Mouse (Mus musculus) MEL (cell line): Measurements from ENCODE around the gene Map3k10. TPM values are rescaled to one million over a fixed set of nuclear protein-coding genes. Genes with fewer than 3 reads are reported as not detected.

ENCODE experiments used
- polyA plus RNA-seq, 2 experiments: library from polyadenylated mRNA; stranded (reverse) in 1 of 2; unstranded in 1 of 2; fragments of >175 nt in 1 of 2; fragments of >200 nt in 1 of 2; gene quantifications; 2 replicates each; pipeline versions ENCODE4 v1.2.1 to v1.2.4; 2012; ENCODE audit warnings: low replicate concordance in 2 of 2, low read depth in 1 of 2; ENCODE audit not compliant: insufficient read length in 2 of 2, insufficient read depth in 1 of 2, missing spikeins in 1 of 2
- total RNA-seq: library from RNA; depleted of rRNA; stranded (reverse); fragments of 300-350 nt; gene quantifications from 2 replicates; pipeline ENCODE4 v1.2.3, GENCODE M21; 2012; rRNA removed

The Map3k10 gene
- total and polyA plus RNA-seq, 3 experiments, result 22.0 to 33.3 TPM; not detected in 1

Other genes with a start within 250 kb of the Map3k10 start
- 0.19 and 0.36 TPM in 2 replicates for gene Sptbn4, start 226.9 kb downstream of the Map3k10 start, total RNA-seq
- gene Sptbn4, start 226.9 kb downstream of the Map3k10 start, polyA plus RNA-seq, result under 1 TPM in 1 of 2 experiments, not detected in 1; 0.68 TPM
- 183 and 245 TPM in 2 replicates for gene Blvrb, start 226.6 kb downstream of the Map3k10 start, total RNA-seq
- 100 to 1,000 TPM in 1 of 2 experiments, not detected in 1; 210 TPM for gene Blvrb, start 226.6 kb downstream of the Map3k10 start, polyA plus RNA-seq
- gene Sertad3, start 200.8 kb downstream of the Map3k10 start, total RNA-seq, result 2.0 and 2.4 TPM in 2 replicates
- gene Sertad3, start 200.8 kb downstream of the Map3k10 start, polyA plus RNA-seq, result 1 to 10 TPM in 1 of 2 experiments, not detected in 1; 6.7 TPM
- 9.9 and 12.4 TPM in 2 replicates for gene Sertad1, start 187.7 kb downstream of the Map3k10 start, total RNA-seq
- 10 to 100 TPM in 1 of 2 experiments, not detected in 1; 10.6 TPM for gene Sertad1, start 187.7 kb downstream of the Map3k10 start, polyA plus RNA-seq
- 0.39 TPM in 2 replicates for gene Prx, start 175.3 kb downstream of the Map3k10 start, total RNA-seq
- 1 to 10 TPM in 1 of 2 experiments, not detected in 1; 1.4 TPM for gene Prx, start 175.3 kb downstream of the Map3k10 start, polyA plus RNA-seq
- gene Hipk4, start 151.3 kb downstream of the Map3k10 start, total RNA-seq, result not detected in 2 replicates
- under 1 TPM in 1 of 2 experiments, not detected in 1; 0.26 TPM for gene Hipk4, start 151.3 kb downstream of the Map3k10 start, polyA plus RNA-seq
- 8.0 and 11.1 TPM in 2 replicates for gene Pld3, start 121.4 kb downstream of the Map3k10 start, total RNA-seq
- 10 to 100 TPM in 1 of 2 experiments, not detected in 1; 22.8 TPM for gene Pld3, start 121.4 kb downstream of the Map3k10 start, polyA plus RNA-seq
- gene 2310022A10Rik, start 121.4 kb downstream of the Map3k10 start, total RNA-seq, result 5.9 and 6.6 TPM in 2 replicates
- gene 2310022A10Rik, start 121.4 kb downstream of the Map3k10 start, polyA plus RNA-seq, result 10 to 100 TPM in 1 of 2 experiments, not detected in 1; 33.2 TPM
- gene Akt2, start 83.0 kb downstream of the Map3k10 start, total RNA-seq, result 69.0 and 73.5 TPM in 2 replicates
- 100 to 1,000 TPM in 1 of 2 experiments, not detected in 1; 127 TPM for gene Akt2, start 83.0 kb downstream of the Map3k10 start, polyA plus RNA-seq
- gene Ttc9b, start 20.7 kb downstream of the Map3k10 start, total RNA-seq, result 0.13 and 0.19 TPM in 2 replicates
- gene Ttc9b, start 20.7 kb downstream of the Map3k10 start, polyA plus RNA-seq, result under 1 TPM in 1 of 2 experiments, not detected in 1; 0.19 TPM
- gene Zfp607b, start 14.7 kb upstream of the Map3k10 start, total RNA-seq, result 1.6 and 1.9 TPM in 2 replicates
- gene Zfp607b, start 14.7 kb upstream of the Map3k10 start, polyA plus RNA-seq, result 1 to 10 TPM in 1 of 2 experiments, not detected in 1; 2.3 TPM
- gene Zfp60, start 56.8 kb upstream of the Map3k10 start, total RNA-seq, result 6.5 and 6.7 TPM in 2 replicates
- gene Zfp60, start 56.8 kb upstream of the Map3k10 start, polyA plus RNA-seq, result 100 to 1,000 TPM in 1 of 2 experiments, 1 to 10 TPM in 1; 4.2 to 137 TPM
- gene Zfp626, start 132.6 kb upstream of the Map3k10 start, total RNA-seq, result 3.0 and 3.2 TPM in 2 replicates
- gene Zfp626, start 132.6 kb upstream of the Map3k10 start, polyA plus RNA-seq, result 1 to 10 TPM in 1 of 2 experiments, not detected in 1; 4.0 TPM
- gene Zfp59, start 164.0 kb upstream of the Map3k10 start, total RNA-seq, result 6.0 and 6.9 TPM in 2 replicates
- 1 to 10 TPM in 1 of 2 experiments, not detected in 1; 4.6 TPM for gene Zfp59, start 164.0 kb upstream of the Map3k10 start, polyA plus RNA-seq
- gene Zfp607a, start 182.9 kb upstream of the Map3k10 start, total RNA-seq, result 4.0 and 4.4 TPM in 2 replicates
- gene Zfp607a, start 182.9 kb upstream of the Map3k10 start, polyA plus RNA-seq, result 1 to 10 TPM in 1 of 2 experiments, not detected in 1; 2.4 TPM